Mouse (Mus musculus): ENCODE results near the gene Cdk5r2. TPM values are rescaled to one million over a fixed set of nuclear protein-coding genes. Genes with fewer than 3 reads are reported as not detected.

The Cdk5r2 gene
- polyA plus RNA-seq, 1 experiment from 2014 or later, result not detected

- Histone ChIP-seq H3K4me1 (peaks cover 33% of the 10 kb centered on the region), H3K27me3 (peaks cover 88% of the 10 kb centered on the region), H3K27ac (no peak overlapping the region), H3K4me2 (peak overlapping the region; percentile 54), H3K4me3 (peak overlapping the region; percentile 37), H3K9me3 (no peaks in the 10 kb centered on the region), H3K36me3 (no peaks in the 10 kb centered on the region), H3K9ac (no peak overlapping the region)
- under 1% methylated on average over 69 of the region's 74 CpGs for WGBS
- ATAC-seq (ENCODE audit: insufficient number of reproducible peaks, low FRiP score, low TSS enrichment, low read depth), result no peak
Observed at GRCm38 (mm10) chr1:74882055-74882734, 27.5 kb downstream of the Cdk5r2 start.

- ATAC-seq (ENCODE audit: insufficient number of reproducible peaks, low FRiP score, low TSS enrichment, low read depth), result no peak
- Histone ChIP-seq H3K27me3 (peaks cover 92% of the 10 kb centered on the region), H3K4me3 (peak overlapping the region; percentile 37; the same call in 1 of the 2 replicates), H3K4me2 (peak overlapping the region; percentile 54), H3K27ac (no peak overlapping the region), H3K9ac (no peak overlapping the region), H3K4me1 (peaks cover 33% of the 10 kb centered on the region), H3K9me3 (no peaks in the 10 kb centered on the region), H3K36me3 (no peaks in the 10 kb centered on the region)
- WGBS, result 1% methylated on average over 8 of the region's 8 CpGs
Observed at GRCm38 (mm10) chr1:74882828-74883227, 28.1 kb downstream of the Cdk5r2 start.

- peaks cover 33% of the 10 kb centered on the region for H3K4me1 ChIP-seq
- peaks cover 92% of the 10 kb centered on the region for H3K27me3 ChIP-seq
- H3K9ac ChIP-seq, result no peak overlapping the region
- ATAC-seq (ENCODE audit: insufficient number of reproducible peaks, low FRiP score, low TSS enrichment, low read depth), result no peak
- no peak overlapping the region for H3K4me2 ChIP-seq
- 9% methylated on average over 5 of the region's 5 CpGs for WGBS
- no peak overlapping the region for H3K27ac ChIP-seq
- no peaks in the 10 kb centered on the region for H3K9me3 ChIP-seq
- H3K4me3 ChIP-seq, result no peak overlapping the region
- no peaks in the 10 kb centered on the region for H3K36me3 ChIP-seq
Observed at GRCm38 (mm10) chr1:74883441-74883840, 28.7 kb downstream of the Cdk5r2 start.

DNA sequence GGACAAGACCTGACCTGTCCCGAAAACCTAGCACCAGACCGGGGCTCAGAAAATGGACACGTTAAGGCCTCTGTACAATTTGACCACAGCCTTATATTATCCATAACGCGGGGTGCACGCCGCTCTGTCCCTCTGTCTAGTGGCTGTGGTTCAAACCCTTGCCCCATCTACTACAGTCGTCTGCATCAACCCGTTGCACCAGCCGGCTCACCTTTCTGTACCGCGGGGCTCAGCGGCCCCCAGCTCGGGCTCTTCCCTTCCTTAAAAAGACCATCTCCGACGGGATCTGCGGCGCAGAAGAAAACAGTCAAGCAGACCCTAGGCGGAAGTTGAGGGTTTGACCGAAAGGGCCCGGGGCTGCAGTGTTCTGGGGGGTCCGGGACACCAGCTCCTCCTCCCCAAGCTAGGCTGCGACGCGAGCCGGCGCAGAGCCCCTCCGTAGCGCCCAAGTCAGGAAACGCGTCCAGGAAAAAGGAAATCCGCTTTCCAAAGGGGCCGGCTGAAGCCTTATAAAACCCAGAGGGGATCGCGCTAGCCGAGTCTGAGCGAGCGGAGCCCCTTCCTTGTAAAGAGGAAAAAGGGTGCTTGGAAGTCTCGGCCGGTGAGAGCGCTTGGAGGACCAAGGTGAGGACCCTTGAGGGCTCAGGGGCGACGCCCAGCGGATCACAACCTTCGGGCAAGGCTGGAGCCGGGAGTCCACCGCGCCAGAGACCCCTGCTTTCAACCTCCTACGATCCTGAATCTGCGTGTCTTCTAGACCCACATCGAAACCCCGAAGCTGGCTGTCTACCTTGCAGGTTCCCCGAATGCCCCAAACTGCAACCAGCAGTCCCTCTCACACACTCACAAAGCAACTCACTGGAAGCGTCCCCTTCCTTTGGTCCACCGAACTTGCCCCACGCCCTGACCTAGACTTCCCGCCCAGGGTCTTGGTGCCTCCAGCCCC, 29.7 kb downstream of the Cdk5r2 start:
- H3K27ac ChIP-seq, result no peak overlapping the region
- H3K4me2 ChIP-seq, result peak overlapping the region; percentile 35
- H3K27me3 ChIP-seq, result peaks cover 88% of the 10 kb centered on the region
- H3K4me1 ChIP-seq, result peaks cover 33% of the 10 kb centered on the region
- no peaks in the 10 kb centered on the region for H3K36me3 ChIP-seq
- ATAC-seq (ENCODE audit: insufficient number of reproducible peaks, low FRiP score, low TSS enrichment, low read depth), result no peak
- WGBS, result under 1% methylated on average over 57 of the region's 57 CpGs
- no peaks in the 10 kb centered on the region for H3K9me3 ChIP-seq
- H3K4me3 ChIP-seq, result peak overlapping the region; percentile 24
- no peak overlapping the region for H3K9ac ChIP-seq

DNA sequence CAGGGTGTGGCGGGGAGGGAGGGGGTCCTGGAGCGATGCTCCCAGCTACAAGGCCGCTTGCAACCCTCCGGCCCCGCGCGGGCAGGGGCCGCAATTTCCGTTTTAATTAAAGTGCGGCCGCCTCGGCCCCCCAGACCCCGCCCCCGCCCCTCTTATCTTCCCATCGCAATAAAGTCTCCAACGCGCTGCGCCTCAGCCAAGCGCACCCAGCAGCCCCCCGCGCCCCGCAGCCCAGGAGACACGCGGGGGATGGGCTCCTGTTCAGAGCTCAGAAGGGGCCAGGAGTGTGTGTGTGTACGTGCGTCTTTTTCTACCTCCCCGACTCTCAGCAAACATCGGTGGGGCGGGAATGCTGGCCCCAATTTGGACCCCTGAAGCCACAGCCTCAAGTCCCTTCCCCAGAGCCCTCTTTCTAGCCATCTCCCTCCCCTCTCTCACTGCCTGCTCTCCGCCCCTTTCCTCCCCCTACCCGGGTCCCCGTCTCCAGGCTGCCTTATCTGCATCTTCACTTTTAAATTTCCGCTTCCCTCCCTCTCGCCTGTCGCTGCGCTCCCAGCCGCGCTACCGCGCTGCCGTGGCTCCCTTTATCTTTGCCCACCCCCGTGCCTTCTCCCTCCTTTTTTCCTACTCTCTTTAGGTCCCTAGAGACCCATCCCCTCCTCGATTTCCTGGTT, 30.8 kb downstream of the Cdk5r2 start, which contains the start of gene Fev:
Fev (minus strand) TSS at position 51 of the 674 bp plus-strand sequence.
- H3K4me3 ChIP-seq, result peak within 1 kb of the TSS; percentile 24
- peaks cover 33% of the 10 kb centered on the region for H3K4me1 ChIP-seq
- H3K36me3 ChIP-seq, result no peaks in the 10 kb centered on the region
- peak within 1 kb of the TSS; percentile 35 for H3K4me2 ChIP-seq
- 1% methylated on average over 41 of the region's 43 CpGs for WGBS
- H3K9ac ChIP-seq, result no peak within 1 kb of the TSS
- ATAC-seq (ENCODE audit: insufficient number of reproducible peaks, low FRiP score, low TSS enrichment, low read depth), result no peak
- no peak within 1 kb of the TSS for H3K27ac ChIP-seq
- no peaks in the 10 kb centered on the region for H3K9me3 ChIP-seq
- peaks cover 94% of the 10 kb centered on the region for H3K27me3 ChIP-seq

- 0% methylated on average over 3 of the region's 8 CpGs for WGBS
- Histone ChIP-seq H3K4me1 (peaks cover 8% of the 10 kb centered on the region; the same call in 1 of the 2 replicates), H3K9ac (no peak overlapping the region), H3K4me3 (no peak overlapping the region), H3K9me3 (no peaks in the 10 kb centered on the region), H3K36me3 (no peaks in the 10 kb centered on the region), H3K27me3 (peaks cover 93% of the 10 kb centered on the region), H3K4me2 (no peak overlapping the region), H3K27ac (no peak overlapping the region)
- ATAC-seq (ENCODE audit: insufficient number of reproducible peaks, low FRiP score, low TSS enrichment, low read depth), result no peak
Observed at GRCm38 (mm10) chr1:74891513-74891912, 36.8 kb downstream of the Cdk5r2 start.

DNA sequence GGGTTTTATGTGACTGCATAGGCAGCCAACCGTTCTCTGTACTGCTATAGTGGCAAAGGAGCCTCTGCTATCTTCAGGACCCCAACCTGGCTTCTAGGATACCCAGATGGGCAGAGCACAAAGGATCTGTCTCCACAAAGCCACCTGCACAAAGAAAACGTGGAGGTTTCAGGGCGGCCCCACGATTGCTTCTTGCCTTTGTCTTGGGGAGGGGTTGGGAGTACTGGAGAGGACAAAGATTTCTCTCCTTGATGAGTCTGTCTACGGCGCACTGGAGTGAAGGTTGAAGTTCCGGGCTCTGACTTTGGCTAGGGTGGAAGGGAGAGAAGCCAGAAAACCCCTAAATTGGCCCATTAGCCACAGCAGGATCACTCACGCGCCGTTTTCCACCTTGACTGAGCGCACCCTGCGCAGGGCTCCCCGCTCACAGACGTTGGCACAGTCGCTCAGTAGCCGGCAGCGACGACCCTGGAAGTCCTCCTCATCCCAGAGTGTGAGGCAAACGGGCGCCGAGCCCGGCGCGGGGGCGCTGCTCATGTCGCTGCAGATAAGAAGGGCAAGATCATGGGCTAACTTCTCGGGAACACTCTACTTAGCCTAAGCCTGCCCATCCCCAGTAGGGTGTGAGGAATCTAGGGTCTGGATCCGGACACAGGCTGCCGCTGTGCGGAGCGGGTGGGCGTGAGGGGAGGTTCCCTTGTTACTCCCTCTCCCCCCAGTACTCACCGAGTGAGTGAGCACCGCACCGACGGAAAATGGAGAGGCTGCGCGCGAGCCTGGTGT, 37.8 kb downstream of the Cdk5r2 start:
- WGBS, result 2% methylated on average over 39 of the region's 39 CpGs
- no peak for ATAC-seq (ENCODE audit: insufficient number of reproducible peaks, low FRiP score, low TSS enrichment, low read depth)
- peaks cover 8% of the 10 kb centered on the region; the same call in 1 of the 2 replicates for H3K4me1 ChIP-seq
- H3K9me3 ChIP-seq, result no peaks in the 10 kb centered on the region
- peak overlapping the region; percentile 2; the same call in 1 of the 2 replicates for H3K4me3 ChIP-seq
- H3K4me2 ChIP-seq, result no peak overlapping the region
- no peak overlapping the region for H3K9ac ChIP-seq
- peaks cover 93% of the 10 kb centered on the region for H3K27me3 ChIP-seq
- H3K27ac ChIP-seq, result no peak overlapping the region
- H3K36me3 ChIP-seq, result no peaks in the 10 kb centered on the region

DNA sequence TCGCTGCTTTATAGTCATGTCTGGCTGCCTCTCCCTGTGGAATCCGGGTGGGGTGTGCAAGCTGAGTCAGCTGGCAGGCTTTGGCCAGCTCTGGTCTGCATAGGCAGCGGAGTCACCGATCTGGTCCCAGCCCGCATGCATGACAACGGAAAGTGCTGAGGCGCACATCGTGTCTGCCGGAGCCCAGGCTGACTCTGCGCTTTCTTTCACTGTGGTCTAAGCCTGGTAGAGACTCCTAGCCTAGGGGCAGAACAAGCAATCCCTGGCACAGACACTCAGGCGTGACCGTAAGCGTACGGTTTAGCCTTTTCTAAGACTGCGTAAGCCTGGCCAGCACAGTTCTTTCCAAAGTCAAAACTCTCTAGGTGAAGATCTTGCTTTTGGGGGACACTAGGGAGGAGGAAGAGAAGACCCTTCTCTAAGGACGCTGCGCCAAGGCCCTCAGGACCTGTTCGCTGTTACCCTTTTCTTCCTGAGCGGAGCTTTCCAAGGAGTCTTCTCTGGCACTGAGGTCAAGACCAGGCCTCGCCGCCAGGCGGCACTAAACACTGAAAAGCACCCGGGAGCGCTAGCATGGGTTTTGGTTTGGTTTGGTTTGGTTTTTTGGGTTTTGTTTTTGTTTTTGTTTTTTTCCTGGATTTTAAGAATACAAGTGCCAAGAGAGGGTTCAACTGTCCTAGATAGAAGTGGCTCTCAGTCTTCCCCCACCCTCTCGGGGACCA, 38.6 kb downstream of the Cdk5r2 start, which contains the start of gene Cryba2:
Cryba2 (minus strand) TSS at position 10 of the 722 bp plus-strand sequence.
- Histone ChIP-seq H3K27me3 (peaks cover 93% of the 10 kb centered on the region), H3K9ac (no peak within 1 kb of the TSS), H3K4me3 (peak within 1 kb of the TSS; percentile 2; the same call in 1 of the 2 replicates), H3K9me3 (no peaks in the 10 kb centered on the region), H3K27ac (no peak within 1 kb of the TSS), H3K4me2 (no peak within 1 kb of the TSS), H3K36me3 (no peaks in the 10 kb centered on the region), H3K4me1 (peaks cover 8% of the 10 kb centered on the region)
- ATAC-seq (ENCODE audit: insufficient number of reproducible peaks, low FRiP score, low TSS enrichment, low read depth), result no peak
- WGBS, result 3% methylated on average over 25 of the region's 25 CpGs

DNA sequence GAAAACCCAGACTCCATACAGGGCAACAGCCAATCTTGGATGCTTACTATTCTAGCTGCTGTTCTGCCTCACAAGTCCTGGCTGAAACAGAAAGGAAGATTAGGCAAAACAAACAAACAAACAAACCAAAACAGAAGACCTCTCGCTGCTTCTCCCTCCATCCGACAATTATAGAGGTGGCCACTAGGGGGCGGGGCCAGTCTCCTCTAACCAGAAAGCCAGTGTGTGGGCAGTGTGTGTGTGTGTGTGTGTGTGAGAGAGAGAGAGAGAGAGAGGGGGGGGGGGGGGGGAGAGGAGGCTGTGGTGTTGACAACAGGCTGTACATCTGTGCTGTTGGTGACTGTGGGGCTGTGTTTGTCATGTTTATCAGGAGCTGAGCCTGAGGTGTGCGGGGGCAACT, 40.2 kb downstream of the Cdk5r2 start:
- Histone ChIP-seq H3K4me3 (no peak overlapping the region), H3K36me3 (no peaks in the 10 kb centered on the region), H3K9me3 (no peaks in the 10 kb centered on the region), H3K4me1 (peaks cover 15% of the 10 kb centered on the region), H3K27me3 (peaks cover 97% of the 10 kb centered on the region), H3K9ac (no peak overlapping the region), H3K4me2 (no peak overlapping the region), H3K27ac (no peak overlapping the region)
- 15% methylated on average over 4 of the region's 4 CpGs for WGBS
- ATAC-seq (ENCODE audit: insufficient number of reproducible peaks, low FRiP score, low TSS enrichment, low read depth), result no peak

GRCm38 (mm10) chr1:74897976-74898375, 43.2 kb downstream of the Cdk5r2 start:
- H3K9me3 ChIP-seq, result no peaks in the 10 kb centered on the region
- no peaks in the 10 kb centered on the region for H3K36me3 ChIP-seq
- no peak for ATAC-seq (ENCODE audit: insufficient number of reproducible peaks, low FRiP score, low TSS enrichment, low read depth)
- H3K9ac ChIP-seq, result no peak overlapping the region
- 3% methylated on average over 7 of the region's 7 CpGs for WGBS
- H3K4me1 ChIP-seq, result peaks cover 23% of the 10 kb centered on the region
- H3K4me3 ChIP-seq, result no peak overlapping the region
- no peak overlapping the region for H3K4me2 ChIP-seq
- no peak overlapping the region for H3K27ac ChIP-seq
- peaks cover 97% of the 10 kb centered on the region for H3K27me3 ChIP-seq
